ENCODE assay signal across 8 mouse cellular contexts in genomic region chr15:77841361-77842046, GRCm38 (mm10). TPM values are rescaled to one million over a fixed set of nuclear protein-coding genes. Genes with fewer than 3 reads are reported as not detected.
DNase-seq lines count a peak whose midpoint lies in the region; ATAC-seq lines count a peak whose summit lies in the region.

No protein-coding gene starts in this region.

- no peaks in the 10 kb centered on the region for H3K27me3 ChIP-seq in hindbrain, embryonic 16.5 days (replicated peaks; ENCODE audit: control insufficient read depth, insufficient read depth, low read length)

- DNase-seq in ovary, postnatal 10 days (ENCODE audit: low spot score), result peak; percentile 38
- no peak for DNase-seq in ovary, adult 18-20 months (ENCODE audit: low spot score)
- DNase-seq in cerebellum, postnatal 14 days, result peak; percentile 72 to 87
- peak; percentile 69 for DNase-seq in gastrocnemius, postnatal 10 days
- peak; percentile 52 to 64 for DNase-seq in left cerebral cortex, postnatal 36 days (ENCODE audit: low spot score in 2 of 2)
- peak; percentile 53 to 66 for DNase-seq in spleen, postnatal 14 days (ENCODE audit: low spot score in 2 of 2)

- peak overlapping the region; percentile 84 for H3K4me3 ChIP-seq in hindbrain, embryonic 16.5 days (ENCODE audit: low read length)

- H3K27ac ChIP-seq in hindbrain, embryonic 16.5 days (ENCODE audit: low read depth, low read length), result peak overlapping the region; percentile 82

- no peaks in the 10 kb centered on the region; the same call in 1 of the 2 replicates for H3K9me3 ChIP-seq in hindbrain, embryonic 16.5 days (ENCODE audit: control insufficient read depth, low read length)

- H3K9ac ChIP-seq in hindbrain, embryonic 16.5 days (ENCODE audit: low read depth, low read length), result peak overlapping the region; percentile 87

- no peaks in the 10 kb centered on the region for H3K36me3 ChIP-seq in hindbrain, embryonic 16.5 days (ENCODE audit: control insufficient read depth, insufficient read depth, low read length)

- WGBS in hindbrain, embryonic 16.5 days, result under 1% methylated on average over 53 of the region's 80 CpGs

- intact Hi-C loops in left cerebral cortex, postnatal 36 days (cut with DNase I), result loop anchor here (2.0 to 5.0 kb wide), 3 partner anchors 39 to 76 kb away; no protein-coding TSS in a partner anchor

- H3K4me2 ChIP-seq in hindbrain, embryonic 16.5 days (ENCODE audit: low read length), result peak overlapping the region; percentile 94

- peaks cover 23% of the 10 kb centered on the region for H3K4me1 ChIP-seq in hindbrain, embryonic 16.5 days (ENCODE audit: control insufficient read depth, insufficient read depth, low read depth, low read length)

- ATAC-seq in hindbrain, embryonic 16.5 days, result peak; percentile 49
- ATAC-seq in megakaryocyte progenitor cell, adult 5-6 weeks (replicated peaks; ENCODE audit: poor library complexity), result peak; percentile 2

RNA-seq across cellular contexts. Expression of gene Myh9, which starts 0.5 kb away (rescaled TPM):
- total RNA-seq in gastrocnemius, postnatal 10 days (2021), result 100 to 1,000 TPM; 117 to 155 TPM
- 8.4 and 11.8 TPM in 2 replicates for polyA plus RNA-seq in hindbrain, embryonic 16.5 days (2015; fragmentation: Nextera tagmentation; extraction: Ambion mirVana)
- 10 to 100 TPM; 58.0 to 77.6 TPM for total RNA-seq in left cerebral cortex, postnatal 36 days (2021)
- total RNA-seq in megakaryocyte progenitor cell, adult 5-6 weeks (2015), result 167 and 191 TPM in 2 replicates
- 238 and 338 TPM in 2 replicates for total RNA-seq in megakaryocyte progenitor cell, adult 5-6 weeks (2017)
